Mouse (Mus musculus) gastrocnemius, postnatal 4 days (tissue): ENCODE data around the gene B3glct. TPM values are rescaled to one million over a fixed set of nuclear protein-coding genes. Genes with fewer than 3 reads are reported as not detected.

ENCODE experiments used
- DNase-seq, 2 experiments: peaks; one replicate each; pipeline ENCODE4 v3.0.0; 2021 to 2022; ENCODE audit warnings: low spot score in 2 of 2, mixed read lengths in 2 of 2
- total RNA-seq, 2 experiments: library from RNA; stranded (reverse); gene quantifications; 2 replicates each; pipeline ENCODE4 v1.2.3; 2021

Gene B3glct
- total RNA-seq, 2 experiments from 2014 or later = 10.3 to 11.5 TPM

GRCm38 (mm10) chr5:149662980-149663379, 15.1 kb upstream of the B3glct start:
- no peak for DNase-seq

- DNase-seq = no peak
Observed at GRCm38 (mm10) chr5:149663417-149663816, 14.6 kb upstream of the B3glct start.

- no peak for DNase-seq
Observed at GRCm38 (mm10) chr5:149677196-149677595, 834 bp upstream of the B3glct start.

- DNase-seq = no peak
Observed at GRCm38 (mm10) chr5:149678990-149679348, 939 bp downstream of the B3glct start.

GRCm38 (mm10) chr5:149679362-149679761, 1.3 kb downstream of the B3glct start:
- no peak for DNase-seq

- no peak for DNase-seq
Observed at GRCm38 (mm10) chr5:149679886-149680285, 1.9 kb downstream of the B3glct start.

GRCm38 (mm10) chr5:149680946-149681345, 2.9 kb downstream of the B3glct start:
- no peak for DNase-seq

- DNase-seq = no peak
Observed at GRCm38 (mm10) chr5:149689860-149690259, 11.8 kb downstream of the B3glct start.

- no peak for DNase-seq
Observed at GRCm38 (mm10) chr5:149692548-149692947, 14.5 kb downstream of the B3glct start.

- DNase-seq = no peak
Observed at GRCm38 (mm10) chr5:149693200-149693599, 15.2 kb downstream of the B3glct start.

GRCm38 (mm10) chr5:149693968-149694367, 15.9 kb downstream of the B3glct start:
- no peak for DNase-seq

- no peak for DNase-seq
Observed at GRCm38 (mm10) chr5:149695077-149695750, 17.2 kb downstream of the B3glct start.

GRCm38 (mm10) chr5:149702770-149703169, 24.7 kb downstream of the B3glct start:
- DNase-seq = no peak

GRCm38 (mm10) chr5:149711545-149711944, 33.5 kb downstream of the B3glct start:
- DNase-seq = no peak

- peak in 1 of 2 experiments; percentile 25 for DNase-seq
Observed at GRCm38 (mm10) chr5:149713170-149713774, 35.2 kb downstream of the B3glct start.

GRCm38 (mm10) chr5:149713834-149714233, 35.8 kb downstream of the B3glct start:
- DNase-seq = no peak

- no peak for DNase-seq
Observed at GRCm38 (mm10) chr5:149715571-149716328, 37.7 kb downstream of the B3glct start.

GRCm38 (mm10) chr5:149716329-149716690, 38.3 kb downstream of the B3glct start:
- no peak for DNase-seq

GRCm38 (mm10) chr5:149731776-149732175, 53.7 kb downstream of the B3glct start:
- no peak for DNase-seq

GRCm38 (mm10) chr5:149737210-149737609, 59.2 kb downstream of the B3glct start:
- DNase-seq = no peak

- DNase-seq = no peak
Observed at GRCm38 (mm10) chr5:149740145-149740544, 62.1 kb downstream of the B3glct start.

- no peak for DNase-seq
Observed at GRCm38 (mm10) chr5:149740703-149741102, 62.7 kb downstream of the B3glct start.
